Mouse (Mus musculus): Measurements from ENCODE around the gene Fign. TPM values are rescaled to one million over a fixed set of nuclear protein-coding genes. Genes with fewer than 3 reads are reported as not detected.

Gene Fign
- polyA plus RNA-seq (2015; fragmentation: Nextera tagmentation; extraction: Ambion mirVana): 3.8 and 6.3 TPM in 2 replicates

GRCm38 (mm10) chr2:64097937-64098617, at the start of gene Fign:
Gene Fign, minus strand, starts transcription at chr2:64098038.

